Mouse (Mus musculus): Measurements from ENCODE around the gene Fut11. TPM values are rescaled to one million over a fixed set of nuclear protein-coding genes. Genes with fewer than 3 reads are reported as not detected.

Gene Fut11
- polyA plus RNA-seq, 1 experiment from 2014 or later: 22.2 TPM

GRCm38 (mm10) chr14:20746935-20747334 lies 52.2 kb downstream of the Fut11 start:
- Histone ChIP-seq H3K9ac (replicated peaks; ENCODE audit: low read length) (no peak overlapping the region), H3K27me3 (ENCODE audit: control insufficient read depth, insufficient read depth, low read length) (no peaks in the 10 kb centered on the region), H3K4me2 (ENCODE audit: low read length) (no peak overlapping the region), H3K27ac (replicated peaks; ENCODE audit: low read depth, low read length) (no peak overlapping the region), H3K4me1 (ENCODE audit: control insufficient read depth, insufficient read depth, low read length) (no peaks in the 10 kb centered on the region), H3K4me3 (replicated peaks; ENCODE audit: low read depth, low read length) (no peak overlapping the region), H3K36me3 (ENCODE audit: control insufficient read depth, insufficient read depth, low read length) (peaks cover 39% of the 10 kb centered on the region), H3K9me3 (ENCODE audit: control insufficient read depth, low read length) (no peaks in the 10 kb centered on the region)
- ATAC-seq (ENCODE audit: low FRiP score, low TSS enrichment) (no peak), DNase-seq (no peak)
- 90% methylated on average over 3 of the region's 3 CpGs for WGBS

GRCm38 (mm10) chr14:20748388-20748787 lies 53.6 kb downstream of the Fut11 start:
- DNase-seq: no peak
- ATAC-seq (ENCODE audit: low FRiP score, low TSS enrichment): no peak
- H3K27me3 ChIP-seq (ENCODE audit: control insufficient read depth, insufficient read depth, low read length): no peaks in the 10 kb centered on the region
- no peak overlapping the region for H3K4me3 ChIP-seq (replicated peaks; ENCODE audit: low read depth, low read length)
- H3K4me2 ChIP-seq (ENCODE audit: low read length): no peak overlapping the region
- H3K9me3 ChIP-seq (ENCODE audit: control insufficient read depth, low read length): no peaks in the 10 kb centered on the region
- no peaks in the 10 kb centered on the region for H3K4me1 ChIP-seq (ENCODE audit: control insufficient read depth, insufficient read depth, low read length)
- peaks cover 35% of the 10 kb centered on the region for H3K36me3 ChIP-seq (ENCODE audit: control insufficient read depth, insufficient read depth, low read length)
- H3K9ac ChIP-seq (replicated peaks; ENCODE audit: low read length): no peak overlapping the region
- WGBS: 82% methylated on average over 4 of the region's 4 CpGs
- H3K27ac ChIP-seq (replicated peaks; ENCODE audit: low read depth, low read length): no peak overlapping the region

GRCm38 (mm10) chr14:20749494-20750051 lies 54.8 kb downstream of the Fut11 start:
- whole genome bisulfite sequencing: 86% methylated on average over 4 of the region's 4 CpGs
- Histone ChIP-seq H3K27me3 (ENCODE audit: control insufficient read depth, insufficient read depth, low read length) (no peaks in the 10 kb centered on the region), H3K4me2 (ENCODE audit: low read length) (no peak overlapping the region), H3K9ac (replicated peaks; ENCODE audit: low read length) (no peak overlapping the region), H3K4me1 (ENCODE audit: control insufficient read depth, insufficient read depth, low read length) (no peaks in the 10 kb centered on the region), H3K27ac (replicated peaks; ENCODE audit: low read depth, low read length) (no peak overlapping the region), H3K4me3 (replicated peaks; ENCODE audit: low read depth, low read length) (no peak overlapping the region), H3K36me3 (ENCODE audit: control insufficient read depth, insufficient read depth, low read length) (peaks cover 27% of the 10 kb centered on the region), H3K9me3 (ENCODE audit: control insufficient read depth, low read length) (no peaks in the 10 kb centered on the region)
- no peak for DNase-seq
- ATAC-seq (ENCODE audit: low FRiP score, low TSS enrichment): no peak

- ATAC-seq (ENCODE audit: low FRiP score, low TSS enrichment) (no peak), DNase-seq (no peak)
- WGBS: 94% methylated on average over 5 of the region's 5 CpGs
- no peak overlapping the region for H3K9ac ChIP-seq (replicated peaks; ENCODE audit: low read length)
- peaks cover 29% of the 10 kb centered on the region for H3K36me3 ChIP-seq (ENCODE audit: control insufficient read depth, insufficient read depth, low read length)
- H3K4me2 ChIP-seq (ENCODE audit: low read length): no peak overlapping the region
- no peak overlapping the region for H3K27ac ChIP-seq (replicated peaks; ENCODE audit: low read depth, low read length)
- H3K4me1 ChIP-seq (ENCODE audit: control insufficient read depth, insufficient read depth, low read length): no peaks in the 10 kb centered on the region
- H3K9me3 ChIP-seq (ENCODE audit: control insufficient read depth, low read length): no peaks in the 10 kb centered on the region
- no peak overlapping the region for H3K4me3 ChIP-seq (replicated peaks; ENCODE audit: low read depth, low read length)
- no peaks in the 10 kb centered on the region for H3K27me3 ChIP-seq (ENCODE audit: control insufficient read depth, insufficient read depth, low read length)
Observed at GRCm38 (mm10) chr14:20750503-20750902, 55.7 kb downstream of the Fut11 start.

Small RNA genes lying within 50 kb of the gene (microRNA-seq; reads per million reads assigned to microRNA genes)
- gene Mir6946: 1.2 reads per million

Other genes starting within 250 kb of the Fut11 start
- gene Cfap70, start 242.7 kb upstream of the Fut11 start, polyA plus RNA-seq (2014; fragmentation: Nextera tagmentation; extraction: Ambion mirVana): 0.38 and 1.00 TPM in 2 replicates
- 9.4 and 11.6 TPM in 2 replicates for gene Anxa7, start 214.8 kb upstream of the Fut11 start, polyA plus RNA-seq (2014; fragmentation: Nextera tagmentation; extraction: Ambion mirVana)
- gene Mss51, start 198.1 kb upstream of the Fut11 start, polyA plus RNA-seq (2014; fragmentation: Nextera tagmentation; extraction: Ambion mirVana): 0.27 and 0.49 TPM in 2 replicates
- 119 and 122 TPM in 2 replicates for gene Ppp3cb, start 148.4 kb upstream of the Fut11 start, polyA plus RNA-seq (2014; fragmentation: Nextera tagmentation; extraction: Ambion mirVana)
- 10.9 and 14.5 TPM in 2 replicates for gene Usp54, start 53.9 kb upstream of the Fut11 start, polyA plus RNA-seq (2014; fragmentation: Nextera tagmentation; extraction: Ambion mirVana)
- not detected in 2 replicates for gene Myoz1, start 38.4 kb upstream of the Fut11 start, polyA plus RNA-seq (2014; fragmentation: Nextera tagmentation; extraction: Ambion mirVana)
- gene Synpo2l, start 26.6 kb upstream of the Fut11 start, polyA plus RNA-seq (2014; fragmentation: Nextera tagmentation; extraction: Ambion mirVana): 0.09 TPM in 2 replicates
- gene Sec24c, start 20.7 kb upstream of the Fut11 start, polyA plus RNA-seq (2014; fragmentation: Nextera tagmentation; extraction: Ambion mirVana): 54.0 and 81.5 TPM in 2 replicates
- gene Chchd1, start 8.0 kb downstream of the Fut11 start, polyA plus RNA-seq (2014; fragmentation: Nextera tagmentation; extraction: Ambion mirVana): 188 and 214 TPM in 2 replicates
- gene Zswim8, start 12.6 kb downstream of the Fut11 start, polyA plus RNA-seq (2014; fragmentation: Nextera tagmentation; extraction: Ambion mirVana): 47.7 and 57.3 TPM in 2 replicates
- gene Ndst2, start 39.6 kb downstream of the Fut11 start, polyA plus RNA-seq (2014; fragmentation: Nextera tagmentation; extraction: Ambion mirVana): 14.5 and 20.5 TPM in 2 replicates
- gene Camk2g, start 99.1 kb downstream of the Fut11 start, polyA plus RNA-seq (2014; fragmentation: Nextera tagmentation; extraction: Ambion mirVana): 122 and 129 TPM in 2 replicates
- gene Plau, start 141.7 kb downstream of the Fut11 start, polyA plus RNA-seq (2014; fragmentation: Nextera tagmentation; extraction: Ambion mirVana): 0.15 and 0.62 TPM in 2 replicates
- 6.5 and 14.3 TPM in 2 replicates for gene Vcl, start 234.4 kb downstream of the Fut11 start, polyA plus RNA-seq (2014; fragmentation: Nextera tagmentation; extraction: Ambion mirVana)